Mouse (Mus musculus) B cell, adult 2 months (primary cell): Measurements from ENCODE around the gene Pkd2l1.

Source experiments
- DNase-seq, 2 experiments: peaks; one replicate each; pipeline ENCODE4 v3.0.0; 2022

The Pkd2l1 gene

GRCm38 (mm10) chr19:44104393-44104792, 87.8 kb downstream of the Pkd2l1 start:
- no peak for DNase-seq

GRCm38 (mm10) chr19:44103001-44103400, 89.2 kb downstream of the Pkd2l1 start:
- no peak for DNase-seq

DNA sequence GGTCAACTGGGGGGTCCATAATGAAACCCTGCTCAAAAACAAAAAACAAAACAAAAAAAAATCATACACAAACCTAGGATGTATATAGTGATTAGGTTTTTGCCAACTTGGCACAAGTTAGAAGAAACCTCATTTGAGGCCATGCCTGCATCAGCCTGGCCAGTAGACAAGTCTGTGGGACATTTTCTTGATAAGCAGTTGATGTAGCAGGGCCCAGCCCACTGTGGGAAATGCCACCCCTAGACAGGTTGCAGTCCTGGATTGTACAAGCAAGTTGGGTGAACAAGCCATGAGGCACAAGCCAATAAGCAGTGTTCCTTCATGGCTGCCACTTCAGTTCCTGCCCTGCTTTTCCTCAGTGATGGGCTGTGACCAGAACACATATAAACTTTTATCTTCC, 91.4 kb downstream of the Pkd2l1 start:
- no peak for DNase-seq
